Comparison of ENCODE assay signal across 12 mouse cellular contexts in the genomic region with DNA sequence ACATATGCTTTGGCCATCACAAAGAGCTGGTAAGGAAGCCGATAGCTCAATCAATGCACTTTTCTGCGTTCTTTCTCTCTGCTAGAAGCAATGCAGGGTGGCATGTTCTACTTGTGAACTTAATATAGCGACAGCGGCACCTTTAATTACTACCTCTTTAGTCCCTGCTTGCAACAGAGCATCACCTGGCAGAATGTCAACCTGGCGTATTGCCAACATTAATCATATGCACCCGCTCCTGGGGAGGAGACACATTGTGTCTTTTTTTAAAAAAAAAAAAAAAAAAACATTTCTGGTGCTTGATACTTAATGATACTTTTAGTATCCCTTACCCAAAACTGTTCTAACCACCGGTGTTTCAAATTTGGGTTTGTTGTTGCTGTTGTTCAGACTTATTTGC. TPM values are rescaled to one million over a fixed set of nuclear protein-coding genes. Genes with fewer than 3 reads are reported as not detected.
DNase-seq lines count a peak whose midpoint lies in the region; ATAC-seq and TF ChIP-seq lines count a peak whose summit lies in the region.
"Had no signal": no experiment of that assay in that cellular context is flagged by ENCODE, and none has a peak within 500 bp of the region (broad histone marks: within the 10 kb centered on the region; RNA-seq: fewer than 3 reads in every experiment).

No protein-coding gene starts in this region.

- ATAC-seq in lung, embryonic 14.5 days (ENCODE audit: insufficient read depth) = no peak
- ATAC-seq in lung, postnatal 0 days = no peak

- H3K27me3 ChIP-seq in heart, adult 2 months (ENCODE audit: control insufficient read depth, insufficient read depth, low read length) = no peaks in the 10 kb centered on the region
- no peaks in the 10 kb centered on the region for H3K27me3 ChIP-seq in lung, embryonic 14.5 days (ENCODE audit: insufficient read depth, low read length)
- no peaks in the 10 kb centered on the region for H3K27me3 ChIP-seq in lung, postnatal 0 days (replicated peaks; ENCODE audit: insufficient read depth, low read length)
- H3K27me3 ChIP-seq: embryonic facial prominence, embryonic 12.5 days; liver, embryonic 15.5 days had no signal

- H3K79me2 ChIP-seq in heart, adult 2 months (replicated peaks; ENCODE audit: control insufficient read depth, insufficient read depth, low read length) = no peaks in the 10 kb centered on the region

- no peaks in the 10 kb centered on the region for H3K9me3 ChIP-seq in lung, embryonic 14.5 days (ENCODE audit: low read depth, low read length)
- H3K9me3 ChIP-seq in lung, postnatal 0 days (ENCODE audit: low read length) = no peaks in the 10 kb centered on the region
- H3K9me3 ChIP-seq: embryonic facial prominence, embryonic 12.5 days; liver, embryonic 15.5 days had no signal

- H3K9ac ChIP-seq in heart, adult 2 months (ENCODE audit: low read depth, low read length) = no peak overlapping the region
- H3K9ac ChIP-seq in lung, embryonic 14.5 days = no peak overlapping the region
- H3K9ac ChIP-seq in lung, postnatal 0 days (replicated peaks; ENCODE audit: low read depth) = no peak overlapping the region
- H3K9ac ChIP-seq: embryonic facial prominence, embryonic 12.5 days; liver, embryonic 15.5 days had no signal

- no peaks in the 10 kb centered on the region for H3K4me1 ChIP-seq in heart, adult 2 months (ENCODE audit: control insufficient read depth, insufficient read depth, low read length)
- H3K4me1 ChIP-seq in lung, embryonic 14.5 days (ENCODE audit: insufficient read depth) = no peaks in the 10 kb centered on the region
- H3K4me1 ChIP-seq in lung, postnatal 0 days (ENCODE audit: insufficient read depth, low read depth, low read length) = no peaks in the 10 kb centered on the region
- H3K4me1 ChIP-seq: embryonic facial prominence, embryonic 12.5 days; hindbrain, embryonic 10.5 days; liver, embryonic 15.5 days had no signal

- no peak overlapping the region for H3K4me3 ChIP-seq in heart, adult 2 months
- no peak overlapping the region for H3K4me3 ChIP-seq in lung, embryonic 14.5 days (ENCODE audit: low read depth, low read length)
- H3K4me3 ChIP-seq in lung, postnatal 0 days (ENCODE audit: low read depth, low read length) = no peak overlapping the region
- H3K4me3 ChIP-seq: embryonic facial prominence, embryonic 12.5 days; hindbrain, embryonic 10.5 days; liver, embryonic 15.5 days; myocyte had no signal

- H3K27ac ChIP-seq in heart, adult 2 months = no peak overlapping the region
- H3K27ac ChIP-seq in lung, embryonic 14.5 days (ENCODE audit: low read depth) = no peak overlapping the region
- H3K27ac ChIP-seq in lung, postnatal 0 days (ENCODE audit: low read length) = no peak overlapping the region
- H3K27ac ChIP-seq: embryonic facial prominence, embryonic 12.5 days; hindbrain, embryonic 10.5 days; liver, embryonic 15.5 days had no signal

- no peaks in the 10 kb centered on the region for H3K36me3 ChIP-seq in heart, adult 2 months (ENCODE audit: control insufficient read depth, insufficient read depth, low read length)
- H3K36me3 ChIP-seq in lung, embryonic 14.5 days (ENCODE audit: insufficient read depth) = no peaks in the 10 kb centered on the region
- no peaks in the 10 kb centered on the region for H3K36me3 ChIP-seq in lung, postnatal 0 days (ENCODE audit: insufficient read depth, low read length)
- H3K36me3 ChIP-seq: embryonic facial prominence, embryonic 12.5 days; hindbrain, embryonic 10.5 days; liver, embryonic 15.5 days had no signal

- no peak for TF ChIP-seq EP300 in heart, adult 2 months (IDR thresholded peaks at IDR 0.05; ENCODE audit: insufficient read depth, low read depth, low read length)
- no peak for TF ChIP-seq EP300 in lung, postnatal 0 days (IDR thresholded peaks at IDR 0.05)

- no peak overlapping the region for H3K4me2 ChIP-seq in lung, embryonic 14.5 days
- no peak overlapping the region for H3K4me2 ChIP-seq in lung, postnatal 0 days (replicated peaks; ENCODE audit: low read depth, low read length)
- H3K4me2 ChIP-seq: embryonic facial prominence, embryonic 12.5 days; liver, embryonic 15.5 days had no signal

- intact Hi-C loops in heart, adult 2 months (cut with DNase I) = no loop called here

- TF ChIP-seq CTCF in heart, adult 2 months (IDR thresholded peaks at IDR 0.05) = no peak
- TF ChIP-seq CTCF in lung, embryonic 14.5 days (IDR thresholded peaks at IDR 0.05; ENCODE audit: low read depth) = no peak
- no peak for TF ChIP-seq CTCF in lung, postnatal 0 days (IDR thresholded peaks at IDR 0.05)

- peak; percentile 23 for DNase-seq in adrenal gland, adult 2 months
- DNase-seq in adrenal gland, adult 18-20 months (ENCODE audit: low spot score in 2 of 2) = no peak
- peak; percentile 48 for DNase-seq in heart, adult 11 months
- DNase-seq in heart, adult 2 months = no peak
- peak; percentile 29 for DNase-seq in lung, embryonic 14.5 days
- DNase-seq in lung, postnatal 0 days (ENCODE audit: low spot score) = no peak
- DNase-seq in testis, postnatal 14 days (ENCODE audit: low spot score) = peak; percentile 73
- no peak for DNase-seq in layer of hippocampus, postnatal 25 days (ENCODE audit: extremely low spot score in 1 of 2, low spot score in 1 of 2)

- TF ChIP-seq POLR2A in heart, adult 2 months (IDR thresholded peaks at IDR 0.05; ENCODE audit: insufficient read depth, low read depth, low read length) = no peak

- 64% methylated on average over 7 of the region's 7 CpGs for WGBS in heart, adult 2 months
- 77% methylated on average over 7 of the region's 7 CpGs for WGBS in lung, embryonic 14.5 days
- WGBS in lung, postnatal 0 days = 77% methylated on average over 7 of the region's 7 CpGs

RNA-seq across cellular contexts. Expression of gene Tbc1d30, which starts 27.6 kb away (rescaled TPM):
- 1 to 10 TPM; 2.9 to 8.7 TPM for total RNA-seq in adrenal gland, adult 2 months (2021)
- polyA plus RNA-seq in adrenal gland, adult 2 months (2012; rRNA removed) = 0.57 and 1.5 TPM in 2 replicates
- total RNA-seq in adrenal gland, adult 18-20 months (2021) = 1 to 10 TPM; 2.6 to 8.3 TPM
- 1 to 10 TPM; 1.8 to 1.9 TPM for total RNA-seq in heart, adult 2 months (2021)
- polyA plus RNA-seq in heart, adult 2 months (2012; rRNA removed) = 0.61 and 0.91 TPM in 2 replicates
- 1.7 and 2.5 TPM in 2 replicates for polyA plus RNA-seq in lung, embryonic 14.5 days (2014; fragmentation: Nextera tagmentation; extraction: Ambion mirVana)
- 4.2 and 4.4 TPM in 2 replicates for polyA plus RNA-seq in lung, postnatal 0 days (2015; fragmentation: Nextera tagmentation; extraction: Ambion mirVana)
- total RNA-seq in layer of hippocampus, postnatal 25 days (2021) = 10 to 100 TPM; 40.7 to 41.3 TPM
- polyA plus RNA-seq: myocyte had no signal

RNA-seq across cellular contexts. Expression of gene Gns, which starts 41.4 kb away (rescaled TPM):
- 100 to 1,000 TPM; 169 to 240 TPM for total RNA-seq in adrenal gland, adult 2 months (2021)
- 657 and 731 TPM in 2 replicates for polyA plus RNA-seq in adrenal gland, adult 2 months (2012; rRNA removed)
- total RNA-seq in adrenal gland, adult 18-20 months (2021) = 100 to 1,000 TPM; 154 to 231 TPM
- 10 to 100 TPM; 82.1 to 92.2 TPM for total RNA-seq in heart, adult 2 months (2021)
- polyA plus RNA-seq in heart, adult 2 months (2012; rRNA removed) = 45.5 and 55.9 TPM in 2 replicates
- polyA plus RNA-seq in lung, embryonic 14.5 days (2014; fragmentation: Nextera tagmentation; extraction: Ambion mirVana) = 46.9 and 47.0 TPM in 2 replicates
- polyA plus RNA-seq in lung, postnatal 0 days (2015; fragmentation: Nextera tagmentation; extraction: Ambion mirVana) = 40.8 and 41.4 TPM in 2 replicates
- 10 to 100 TPM; 74.7 to 78.3 TPM for total RNA-seq in layer of hippocampus, postnatal 25 days (2021)

Comparison
In these comparisons a context has a peak if more than half of its experiments do, and no peak if none do; other contexts are left out.
1. DNase-seq: peak in adrenal gland, adult 2 months (single experiment), heart, adult 11 months (single experiment), lung, embryonic 14.5 days (single experiment) and testis, postnatal 14 days (single experiment); none in adrenal gland, adult 18-20 months (0 of 2), heart, adult 2 months (0 of 2), lung, postnatal 0 days (single experiment) and layer of hippocampus, postnatal 25 days (0 of 2).
2. RNA of gene Tbc1d30, which starts 27.6 kb away (total RNA-seq): 40.7 to 41.3 TPM in layer of hippocampus, postnatal 25 days; 2.9 to 8.7 TPM in adrenal gland, adult 2 months, 2.6 to 8.3 TPM in adrenal gland, adult 18-20 months and 1.8 to 1.9 TPM in heart, adult 2 months; every median in the first group is over 4 times any median in the second.